Mouse (Mus musculus): ENCODE measurements around the gene Atn1.

Atn1 gene

DNA sequence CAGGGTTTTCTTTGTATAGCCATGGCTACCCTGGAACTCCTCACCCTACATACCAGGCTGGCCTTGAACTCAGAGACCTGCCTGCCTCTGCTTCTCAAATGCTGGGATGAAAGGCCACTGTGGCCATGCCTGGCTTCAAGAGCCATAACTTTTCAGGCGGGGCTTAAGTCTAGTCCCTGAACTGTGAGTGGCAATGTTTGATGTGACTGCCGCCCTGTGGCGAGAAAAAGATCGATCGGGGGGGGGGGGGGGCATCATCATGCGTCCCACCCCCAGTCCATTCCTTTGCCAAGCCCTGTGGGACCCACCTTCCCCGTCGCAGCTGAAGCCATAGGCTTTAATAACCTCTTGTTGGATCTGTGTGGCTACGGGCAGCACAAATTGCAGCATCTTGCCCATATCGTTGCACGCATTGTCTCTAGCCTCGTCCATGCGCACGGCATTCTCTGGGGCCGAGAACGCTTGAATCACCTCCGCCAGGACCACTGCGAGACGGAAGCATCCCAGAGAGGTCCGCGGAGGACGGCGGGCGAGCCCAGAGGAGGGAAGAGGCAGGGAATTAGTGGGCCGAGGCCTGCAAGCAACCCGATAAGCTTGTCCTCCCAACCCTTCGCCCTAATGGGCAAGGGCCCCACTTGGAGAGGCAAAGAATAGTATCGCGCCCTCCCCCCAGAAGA is 16.0 kb downstream of the Atn1 start:
- peak; percentile 73 for DNase-seq

DNA sequence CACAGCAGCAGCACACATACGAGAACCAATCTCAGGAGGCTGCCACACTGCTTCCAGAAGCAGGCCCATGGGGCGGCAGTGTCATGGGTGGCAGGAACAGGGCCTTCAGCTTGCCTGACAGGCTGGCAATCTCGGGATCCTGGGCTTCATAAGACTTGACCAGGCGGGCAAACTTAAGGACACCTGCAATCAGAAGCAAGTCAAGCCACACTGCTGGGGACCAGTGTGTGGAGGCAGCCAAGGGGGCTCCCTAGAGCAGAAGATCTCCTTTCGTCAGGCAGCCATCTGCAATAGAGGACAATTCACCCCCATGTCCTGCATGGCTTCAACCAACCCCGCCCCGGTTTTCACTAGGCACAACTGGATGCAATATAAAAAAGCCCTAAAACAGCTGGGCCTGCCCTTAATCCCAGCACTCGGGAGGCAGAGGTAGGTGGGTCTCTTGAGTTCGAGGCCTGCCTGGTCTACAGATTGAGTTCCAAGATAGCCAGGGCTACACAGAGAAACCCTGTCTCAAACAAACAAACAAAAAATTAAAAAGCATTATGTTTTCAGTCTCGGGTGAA is 17.0 kb downstream of the Atn1 start:
- peak; percentile 53 for DNase-seq

DNA sequence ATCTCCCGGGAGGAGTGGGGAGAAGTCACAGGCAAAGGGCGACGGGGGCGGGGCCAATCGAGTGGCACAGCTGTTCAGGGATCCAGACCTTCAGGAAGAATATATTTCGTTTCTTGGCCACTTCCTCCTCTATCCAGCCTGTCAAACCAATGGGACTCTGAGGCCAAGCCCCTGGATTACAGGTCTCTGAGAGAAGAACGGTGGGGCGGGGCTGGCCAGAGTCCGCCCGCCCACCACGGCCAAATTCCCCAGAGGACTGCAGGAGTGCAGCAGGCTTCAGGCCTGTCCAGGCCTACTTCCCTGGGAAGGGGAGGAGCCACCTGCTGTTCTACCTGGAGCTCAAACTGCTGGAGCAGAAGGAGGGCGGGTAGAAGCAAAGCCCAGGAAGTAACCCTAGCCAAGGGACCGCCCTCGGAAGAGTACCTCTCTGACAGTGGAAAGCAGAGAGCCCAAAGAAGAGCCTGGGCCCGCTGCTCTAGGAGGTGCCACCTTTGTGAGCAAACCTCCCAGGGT is 17.8 kb downstream of the Atn1 start, which contains the start of gene Ptpn6:
Gene Ptpn6, minus strand, starts transcription at position 204 of the 513 bp plus-strand sequence.
- DNase-seq, result peak; percentile 59

DNA sequence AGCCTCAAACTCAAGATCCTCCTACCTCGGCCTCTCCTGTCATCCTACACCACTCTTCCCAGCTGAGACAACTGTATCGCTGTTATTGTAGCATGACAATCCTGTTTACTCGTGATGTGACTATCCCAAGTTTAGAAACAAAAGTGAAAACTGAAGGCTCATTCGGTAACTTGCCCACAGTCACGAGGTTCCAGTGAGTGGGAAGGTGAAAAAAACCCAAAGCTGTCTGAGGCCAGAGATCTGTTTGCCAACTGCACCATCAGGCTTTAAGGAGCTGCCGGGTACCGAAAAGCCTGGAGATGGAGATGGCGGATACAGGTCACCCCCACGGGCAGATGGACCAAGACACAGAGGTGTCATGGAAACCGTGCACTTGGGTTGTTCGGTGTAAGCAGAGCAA is 19.3 kb downstream of the Atn1 start:
- DNase-seq, result no peak

DNA sequence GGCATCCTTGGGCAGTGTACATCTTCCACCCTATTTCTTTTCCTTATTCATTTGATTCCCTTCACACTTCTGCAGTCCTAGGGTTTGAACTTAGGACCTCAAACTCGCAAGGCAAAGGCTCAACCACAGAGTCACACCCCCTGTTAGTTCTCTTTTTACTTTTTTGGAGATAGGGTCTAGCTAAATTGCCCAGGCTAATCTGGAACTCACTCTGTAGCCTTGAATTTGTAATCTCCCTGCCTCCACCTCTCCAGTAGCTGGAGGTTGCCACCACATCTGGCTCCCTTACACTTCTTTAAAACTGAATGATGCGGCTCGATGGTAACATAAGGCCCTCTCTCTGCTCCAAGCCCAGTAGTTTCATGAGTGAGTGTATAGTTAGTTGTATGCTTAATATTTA is 21.9 kb downstream of the Atn1 start:
- DNase-seq, result no peak

DNA sequence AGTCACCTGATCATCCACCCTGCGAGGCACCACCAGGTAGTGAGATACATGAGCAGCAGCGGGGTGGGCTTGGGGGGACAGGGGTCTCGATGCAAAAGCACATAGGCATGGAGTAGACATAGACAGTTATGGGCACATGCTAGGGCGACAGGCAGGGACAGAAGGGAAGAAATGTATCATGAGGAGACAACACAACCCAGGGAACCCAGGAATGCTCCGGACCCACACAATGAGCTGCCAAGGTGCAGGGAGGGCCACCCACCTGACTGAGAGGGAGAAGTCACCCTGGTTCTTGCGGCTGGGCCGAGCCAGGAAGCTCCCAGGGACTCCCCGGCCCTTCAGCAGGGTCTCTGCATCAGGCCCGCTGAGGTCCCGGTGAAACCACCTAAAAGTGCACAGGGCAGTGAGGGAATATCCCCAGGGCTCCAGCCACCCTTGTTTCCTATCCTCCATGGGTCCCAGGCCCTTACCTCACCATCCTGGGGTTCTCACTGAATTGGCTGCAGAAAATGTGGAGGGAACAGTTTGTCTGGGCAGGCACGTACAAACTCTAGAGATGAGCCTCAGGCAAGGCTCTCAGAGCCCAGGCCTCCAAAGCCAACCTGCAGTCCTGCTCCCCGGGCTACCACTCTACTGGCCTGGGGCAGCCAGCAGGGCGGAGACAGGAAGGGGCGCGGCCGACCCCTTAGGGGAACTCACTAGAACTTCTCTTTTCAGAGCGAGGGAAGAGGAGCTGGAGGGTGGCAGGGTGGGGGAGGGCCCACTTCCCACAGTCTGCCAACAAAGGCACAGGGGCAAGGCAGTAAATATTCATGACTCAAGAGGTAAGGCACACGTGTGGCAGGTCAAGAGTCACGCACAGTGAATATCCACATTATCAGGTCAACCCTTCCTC is 23.6 kb downstream of the Atn1 start:
- DNase-seq, result no peak

DNA sequence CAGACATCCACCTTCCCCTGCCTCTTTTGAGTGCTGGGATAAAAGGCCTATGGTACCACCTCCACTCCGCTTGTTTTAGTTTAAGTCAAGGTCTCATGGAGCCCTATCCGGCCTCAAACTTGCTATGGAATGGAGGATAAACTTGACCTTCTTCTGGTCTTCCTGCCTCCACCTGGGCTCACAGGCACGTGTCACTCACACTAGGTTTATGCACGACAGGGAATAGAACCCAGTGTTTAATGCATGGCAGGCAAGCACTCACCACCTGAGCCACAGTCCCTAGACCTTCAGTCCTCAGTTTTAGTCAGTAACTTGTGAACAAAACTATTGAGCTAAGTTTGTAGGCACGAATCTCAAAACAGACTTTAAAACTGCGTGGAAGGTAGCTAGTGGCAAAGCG is 25.3 kb downstream of the Atn1 start:
- DNase-seq, result no peak

DNA sequence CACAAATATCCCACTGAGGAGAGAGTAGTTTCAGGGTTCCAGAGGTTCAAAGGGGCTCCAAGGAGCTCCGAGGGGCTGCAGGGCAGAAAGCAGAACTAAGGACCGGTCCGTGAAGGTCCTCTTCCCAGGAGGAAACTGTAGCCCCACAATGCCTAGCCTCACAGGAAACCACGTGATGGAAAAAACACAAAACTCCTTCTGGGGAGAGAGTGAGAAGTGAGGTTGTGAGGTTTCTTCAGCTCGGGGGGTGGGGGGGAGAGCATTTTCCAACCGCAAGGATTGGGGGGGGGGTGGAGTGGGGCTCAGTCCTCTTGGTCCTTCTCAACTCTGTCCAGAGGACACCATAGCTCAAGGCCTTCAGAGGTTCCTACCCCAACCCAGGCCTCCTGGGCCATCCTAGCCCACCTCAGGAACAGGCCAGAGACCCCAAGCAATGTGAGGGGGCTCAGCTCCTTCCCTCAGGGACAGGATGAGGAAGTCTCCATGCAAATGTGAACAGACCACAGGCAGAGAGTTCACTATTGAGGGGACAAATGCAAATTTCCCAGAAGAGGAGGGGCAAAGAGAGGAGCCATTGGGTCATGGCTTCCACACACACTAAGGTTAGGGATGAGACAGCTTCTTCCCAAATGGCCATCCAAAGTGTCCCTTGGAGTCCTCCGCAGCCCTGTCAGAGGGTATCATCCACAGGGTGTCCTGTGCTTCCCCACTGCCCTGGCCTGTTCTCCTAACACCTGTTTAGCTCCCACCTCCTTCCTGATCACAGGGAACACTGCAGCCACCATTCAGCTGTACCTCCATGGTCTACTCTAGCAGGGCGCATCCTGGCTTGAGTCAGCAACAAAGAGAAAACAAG is 26.2 kb downstream of the Atn1 start:
- DNase-seq, result no peak

DNA sequence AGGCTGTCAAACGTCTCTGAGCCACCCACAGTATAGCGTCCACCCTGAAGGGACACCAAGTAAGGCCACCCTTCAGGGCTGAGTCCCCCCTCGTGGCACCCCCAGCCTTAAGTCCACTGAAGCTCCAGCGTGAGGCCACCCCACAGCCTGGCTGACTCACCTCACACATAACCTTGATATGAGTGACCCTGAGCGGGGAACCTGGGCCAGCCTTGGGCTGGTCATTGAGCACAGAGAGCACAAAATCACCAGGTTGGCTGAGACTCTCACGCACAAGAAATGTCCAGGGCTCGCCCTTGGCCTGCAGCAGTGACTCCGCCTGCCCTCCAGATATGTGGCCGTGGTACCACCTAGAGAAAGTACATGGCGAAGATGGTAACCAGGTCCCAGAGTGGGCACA is 27.7 kb downstream of the Atn1 start:
- DNase-seq, result no peak

DNA sequence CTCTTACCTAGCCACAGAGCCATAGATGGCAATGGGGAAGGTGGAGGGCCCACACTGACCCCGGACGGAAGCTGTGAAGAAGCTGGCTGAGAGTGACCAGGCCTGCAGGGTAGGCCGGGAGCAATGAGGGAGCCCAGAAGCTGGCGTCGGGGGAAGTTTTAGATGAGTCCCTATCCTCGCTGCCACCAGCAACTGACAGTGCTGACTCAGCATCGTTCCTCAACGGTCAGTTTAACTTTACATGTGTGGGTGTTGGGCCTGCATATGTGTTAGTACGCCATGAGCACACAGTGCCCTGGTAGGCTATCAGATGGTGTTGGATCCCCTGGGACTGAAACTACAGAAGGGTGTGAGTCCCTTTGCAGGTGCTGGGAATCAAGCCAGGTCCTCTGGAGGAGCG is 31.9 kb downstream of the Atn1 start:
- DNase-seq, result no peak

DNA sequence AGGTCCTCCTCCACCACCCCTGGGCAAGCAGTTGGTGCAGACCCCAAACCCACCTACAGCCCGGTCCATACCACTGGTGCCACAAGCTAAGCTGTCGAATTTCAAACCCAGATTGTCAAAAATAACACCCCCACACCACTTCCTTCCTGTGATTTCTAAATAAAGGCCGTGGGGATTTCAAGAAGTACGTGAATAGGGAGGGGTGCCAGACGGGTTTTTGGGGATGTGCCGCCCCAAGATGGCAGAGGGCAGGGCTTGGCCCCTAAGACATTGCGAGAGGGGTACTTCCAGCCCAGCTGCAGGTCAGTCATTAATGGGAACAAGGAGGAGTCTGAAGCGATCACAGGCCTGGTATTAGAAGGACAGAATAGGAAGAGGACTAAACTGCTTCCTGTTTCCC is 32.8 kb downstream of the Atn1 start:
- no peak for DNase-seq

DNA sequence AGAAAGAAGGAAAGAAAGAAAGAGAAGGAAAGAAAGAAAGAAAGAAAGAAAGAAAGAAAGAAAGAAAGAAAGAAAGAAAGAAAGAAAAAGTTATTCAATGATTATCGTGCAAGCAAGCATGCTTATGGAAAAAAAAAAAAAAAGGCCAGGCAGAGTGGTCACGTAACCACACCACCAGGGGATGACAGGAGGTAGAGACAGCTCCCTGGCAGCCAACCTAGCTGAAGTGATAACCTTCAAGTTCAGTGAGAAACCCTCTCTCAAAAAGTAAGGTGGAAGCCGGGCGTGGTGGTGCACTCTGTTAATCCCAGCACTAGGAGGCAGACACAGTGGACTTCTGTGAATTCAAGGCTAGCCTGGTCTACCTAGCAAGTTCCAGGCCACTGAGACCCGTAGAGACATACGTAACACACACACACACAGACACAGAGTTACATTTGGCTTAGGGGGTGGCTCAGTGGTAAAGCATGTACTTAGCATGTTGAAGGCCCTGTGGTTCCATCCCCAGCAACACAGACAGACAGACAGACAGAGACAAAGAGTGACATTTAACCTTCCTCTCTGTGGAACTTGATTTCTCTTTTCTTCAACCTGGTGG is 33.3 kb downstream of the Atn1 start:
- DNase-seq, result no peak

DNA sequence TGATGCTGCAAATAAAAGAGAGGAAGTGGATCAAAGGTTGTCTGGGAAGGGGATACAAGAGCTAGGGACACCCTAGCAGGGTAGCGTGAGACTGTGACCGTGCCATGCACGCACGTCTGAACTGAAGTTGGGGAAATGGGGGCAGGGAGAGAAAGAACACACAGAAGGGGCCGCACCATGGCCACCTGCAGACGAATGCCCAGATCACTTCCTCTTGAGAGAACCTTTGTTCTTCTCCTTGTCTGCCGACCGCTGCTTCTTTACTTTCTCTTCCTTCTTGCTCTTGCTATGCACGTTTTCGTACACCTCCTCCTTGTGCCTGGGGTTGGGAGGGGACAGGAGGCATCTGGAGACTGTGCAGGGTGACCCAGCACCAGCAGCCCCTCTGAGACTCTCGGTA is 35.4 kb downstream of the Atn1 start:
- DNase-seq, result no peak

DNA sequence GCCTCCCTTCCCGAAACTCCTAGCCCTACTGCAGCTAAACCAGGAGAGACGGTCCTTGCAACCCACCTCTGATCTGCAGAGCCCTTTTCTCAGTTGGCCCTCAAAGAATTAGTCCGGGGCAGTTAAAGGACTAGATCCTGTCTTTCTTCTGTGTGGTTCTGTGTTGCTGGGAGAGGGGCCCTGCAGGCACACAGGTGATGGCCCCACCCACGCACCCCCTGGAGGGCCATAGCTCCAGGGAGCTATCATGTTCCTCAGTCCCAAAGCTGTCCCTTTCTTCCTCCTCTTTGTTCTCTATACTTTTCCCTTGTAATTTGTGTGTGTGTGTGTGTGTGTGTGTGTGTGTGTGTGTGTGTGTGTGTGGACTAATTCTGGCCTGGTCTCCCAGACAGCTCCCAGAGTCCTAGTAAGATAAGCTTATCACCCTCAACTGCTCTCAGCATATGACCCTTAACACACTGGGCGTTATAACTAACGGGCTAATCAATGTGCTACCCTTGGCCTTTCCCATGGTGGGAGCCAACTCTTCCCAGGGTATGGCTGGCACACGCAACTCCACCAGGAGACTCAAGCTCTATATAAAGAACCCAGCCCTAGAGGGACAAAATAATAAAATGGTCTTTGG is 36.9 kb downstream of the Atn1 start:
- DNase-seq, result peak; percentile 4

DNA sequence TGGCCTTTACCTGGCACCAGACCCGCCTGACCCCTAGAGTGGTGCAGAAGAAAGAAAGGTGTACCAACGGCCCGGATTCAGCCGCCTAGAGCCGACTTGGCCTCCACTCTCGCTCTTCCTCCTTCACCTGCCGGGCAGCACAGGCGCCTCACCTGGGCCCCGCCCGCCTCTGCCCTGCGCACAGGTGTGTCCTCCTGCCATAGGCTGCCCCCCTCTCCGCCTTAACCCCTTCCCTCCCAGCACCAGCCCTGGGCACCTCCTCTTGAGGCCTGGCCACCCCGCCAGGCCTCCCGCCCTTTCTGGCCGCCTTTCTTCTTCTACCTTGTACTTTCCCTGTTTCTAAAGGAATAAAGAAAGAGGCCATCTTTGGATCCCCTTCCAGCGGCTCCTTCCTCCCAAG is 37.6 kb downstream of the Atn1 start:
- DNase-seq, result peak; percentile 6

DNA sequence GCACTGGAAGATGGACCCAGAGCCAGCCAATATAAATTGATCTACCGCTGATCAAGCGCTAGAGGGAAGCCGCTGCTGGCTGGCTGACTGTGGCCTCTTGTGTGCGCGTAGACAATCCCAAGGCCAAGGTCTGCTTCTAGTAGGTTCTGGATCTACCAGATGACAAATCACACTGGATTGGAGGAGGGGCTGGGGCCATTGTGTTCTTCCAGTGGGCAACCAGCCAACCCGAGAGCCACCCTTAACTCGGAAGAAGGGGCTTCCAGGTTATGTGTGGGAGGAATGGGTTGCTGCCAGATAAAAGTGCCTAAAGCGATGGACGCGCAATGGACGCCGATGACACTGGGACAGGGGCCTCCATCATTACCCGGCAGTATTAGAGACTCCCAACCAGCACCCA is 38.4 kb downstream of the Atn1 start:
- peak; percentile 22 for DNase-seq

DNA sequence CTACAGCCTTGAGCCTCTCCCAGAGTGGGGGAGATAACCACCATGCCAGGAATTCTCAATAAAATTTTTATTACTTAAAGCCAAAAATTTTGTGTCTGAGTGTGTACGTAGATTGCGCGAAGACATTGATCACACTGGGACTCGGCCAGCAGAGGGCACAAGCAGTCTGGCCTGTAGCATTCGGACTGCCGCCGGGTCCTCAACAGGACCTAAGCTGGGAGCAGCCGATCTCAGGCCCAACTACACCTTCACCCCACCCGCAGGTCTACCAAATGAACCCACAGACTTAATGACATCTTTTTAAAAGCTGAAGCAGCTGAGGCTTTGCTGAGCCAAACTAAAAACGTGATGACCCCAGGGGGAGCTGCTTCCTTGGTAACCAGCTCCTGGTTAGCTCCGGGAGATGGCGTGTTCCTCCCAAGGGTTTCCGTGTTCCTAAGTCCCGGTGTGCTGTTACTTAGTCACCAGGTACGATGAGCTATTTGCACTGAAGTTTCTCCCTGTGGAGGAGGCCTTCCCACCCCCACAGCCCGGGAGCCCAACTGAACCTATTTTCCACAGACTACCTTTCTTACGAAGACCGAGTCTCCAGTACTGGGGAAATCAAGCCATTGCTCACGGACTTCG is 39.3 kb downstream of the Atn1 start:
- DNase-seq, result peak; percentile 20

DNA sequence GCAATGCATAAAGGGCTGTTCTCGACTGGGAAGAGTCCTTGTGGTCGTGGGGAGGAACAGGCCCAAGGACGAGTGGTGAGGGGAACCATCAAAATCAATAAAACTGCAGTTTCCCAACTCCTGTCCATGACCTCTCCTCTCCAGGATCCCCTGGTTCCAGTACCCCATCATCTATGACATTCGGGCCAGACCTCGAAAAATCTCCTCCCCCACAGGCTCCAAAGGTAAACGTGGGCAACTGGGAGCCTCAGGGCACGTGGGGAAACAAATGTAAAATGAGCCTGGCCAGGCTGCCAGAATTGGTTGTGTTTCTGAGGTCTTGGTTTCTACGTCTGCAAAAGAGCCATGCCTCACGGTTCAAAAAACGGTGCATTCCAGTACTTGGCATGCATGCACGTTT is 43.4 kb downstream of the Atn1 start:
- DNase-seq, result no peak

DNA sequence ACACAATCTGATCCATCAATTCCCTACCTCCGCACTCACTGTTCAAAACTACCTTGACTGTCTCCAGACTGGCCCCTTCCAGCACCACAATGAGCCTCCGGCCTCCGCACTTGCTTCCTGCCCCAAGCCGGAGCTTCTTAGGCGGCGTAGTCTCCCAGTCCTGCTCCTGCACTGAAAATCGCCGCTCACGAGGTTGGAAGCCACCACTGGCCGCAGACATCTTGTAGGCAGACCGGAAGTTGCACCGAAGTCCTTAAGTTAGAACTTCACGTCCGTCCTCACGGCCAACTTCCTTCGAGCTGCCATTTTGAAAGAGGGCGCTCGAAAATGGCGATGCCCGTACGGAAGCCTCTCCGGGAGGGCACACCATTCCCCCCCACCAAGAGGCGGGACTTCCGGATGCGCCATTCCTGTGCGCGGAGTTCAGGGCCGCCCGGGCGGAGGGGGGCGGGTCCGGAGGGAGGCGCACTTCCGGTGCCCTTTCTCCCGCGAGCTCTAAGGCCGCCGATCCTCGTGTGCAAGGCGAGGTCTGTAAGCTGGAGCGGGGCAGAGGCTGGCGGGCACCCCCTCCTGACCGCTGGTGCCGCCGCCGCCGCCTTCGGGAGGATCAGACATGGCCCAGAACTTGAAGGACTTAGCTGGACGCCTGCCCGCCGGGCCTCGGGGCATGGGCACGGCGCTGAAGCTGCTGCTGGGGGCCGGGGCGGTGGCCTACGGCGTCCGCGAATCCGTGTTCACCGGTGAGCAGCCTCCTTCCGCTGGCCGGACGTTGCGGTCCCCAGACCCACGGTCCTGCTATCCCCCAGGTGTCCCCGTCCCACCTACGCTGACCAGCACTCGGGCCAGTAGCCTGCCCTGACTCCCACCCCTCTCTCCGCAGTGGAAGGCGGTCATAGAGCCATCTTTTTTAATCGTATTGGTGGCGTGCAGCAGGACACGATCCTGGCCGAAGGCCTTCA is 44.2 kb downstream of the Atn1 start, which contains the start of the genes Emg1 and Phb2:
Gene Emg1, minus strand, starts transcription at position 355 of the 959 bp plus-strand sequence.
Gene Phb2, plus strand, starts transcription at position 513 of the 959 bp plus-strand sequence.
- peak; percentile 97 for DNase-seq

All from cerebellum, adult 9-11 months (tissue).